In the genomic region with DNA sequence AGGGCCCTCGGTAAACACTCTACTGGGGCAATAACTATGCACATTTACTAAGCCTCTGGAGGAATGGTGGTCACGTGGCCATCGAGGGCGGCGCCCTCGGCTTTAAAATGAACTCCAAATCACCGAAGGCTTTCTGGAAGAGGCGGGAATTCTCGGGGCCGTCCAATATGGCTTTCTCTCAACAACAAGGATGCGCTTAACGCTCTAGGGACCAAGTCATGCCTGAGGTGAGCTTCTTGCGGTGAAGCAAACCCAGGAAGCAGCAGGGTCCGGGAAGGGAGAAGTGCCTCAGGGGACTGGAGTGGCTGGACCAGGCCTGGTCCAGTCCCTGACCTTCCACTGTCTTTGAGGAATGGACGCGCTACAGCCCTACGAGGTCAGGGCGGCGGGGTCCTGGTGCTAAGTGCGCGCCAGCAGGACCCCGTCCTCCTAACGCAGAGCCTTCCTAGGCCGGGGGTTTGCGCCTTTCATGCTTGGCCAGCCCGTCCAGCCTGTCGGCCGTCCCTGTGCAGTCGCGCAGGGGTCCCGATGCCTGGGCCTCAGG, we compare ENCODE assay signal across 8 mouse cellular contexts. TPM values are rescaled to one million over a fixed set of nuclear protein-coding genes. Genes with fewer than 3 reads are reported as not detected.
A peak's percentile ranks its signal among the peaks of the same experiment; 100 is the strongest.
DNase-seq lines count a peak whose midpoint lies in the region; ATAC-seq lines count a peak whose summit lies in the region.

A gene (plus strand): TSS at position 134 of the 544 bp plus-strand sequence.

- H3K4me2 ChIP-seq in hindbrain, embryonic 12.5 days (replicated peaks), result peak within 1 kb of the TSS; percentile 80
- H3K4me2 ChIP-seq in limb, embryonic 12.5 days, result peak within 1 kb of the TSS; percentile 80

- 0 out of 2 replicates have a peak, but pooled peaks cover 11% of the 10 kb centered on the region for H3K36me3 ChIP-seq in hindbrain, embryonic 12.5 days
- peaks cover 16% of the 10 kb centered on the region for H3K36me3 ChIP-seq in limb, embryonic 12.5 days

- H3K4me1 ChIP-seq in hindbrain, embryonic 12.5 days, result peaks cover 33% of the 10 kb centered on the region
- H3K4me1 ChIP-seq in limb, embryonic 12.5 days (replicated peaks), result peaks cover 27% of the 10 kb centered on the region

- H3K27ac ChIP-seq in hindbrain, embryonic 12.5 days, result peak within 1 kb of the TSS; percentile 99
- H3K27ac ChIP-seq in limb, embryonic 12.5 days, result peak within 1 kb of the TSS; percentile 99

- no peaks in the 10 kb centered on the region for H3K27me3 ChIP-seq in hindbrain, embryonic 12.5 days
- H3K27me3 ChIP-seq in limb, embryonic 12.5 days, result no peaks in the 10 kb centered on the region

- DNase-seq in layer of hippocampus, adult 18-20 months (ENCODE audit: low spot score in 2 of 2), result peak in 1 of 2 experiments; percentile 22
- DNase-seq in layer of hippocampus, adult 9-10 months (ENCODE audit: low spot score), result no peak
- peak; percentile 21 for DNase-seq in adrenal gland, postnatal 10 days
- DNase-seq in gastrocnemius, adult 18-20 months (ENCODE audit: low spot score), result peak; percentile 18
- DNase-seq in naive thymus-derived CD4-positive, alpha-beta T cell, adult 2 months (ENCODE audit: low read depth), result peak; percentile 37
- no peak for DNase-seq in urinary bladder, adult 18-20 months (ENCODE audit: low spot score in 2 of 2)

- H3K9me3 ChIP-seq in hindbrain, embryonic 12.5 days (replicated peaks), result no peaks in the 10 kb centered on the region
- H3K9me3 ChIP-seq in limb, embryonic 12.5 days, result no peaks in the 10 kb centered on the region

- peak within 1 kb of the TSS; percentile 96 for H3K9ac ChIP-seq in hindbrain, embryonic 12.5 days
- peak within 1 kb of the TSS; percentile 94 for H3K9ac ChIP-seq in limb, embryonic 12.5 days (replicated peaks)

- ATAC-seq in hindbrain, embryonic 12.5 days (ENCODE audit: low FRiP score), result no peak; the same call in 1 of the 2 replicates
- ATAC-seq in limb, embryonic 12.5 days (ENCODE audit: insufficient number of reproducible peaks, insufficient read depth, low FRiP score, low TSS enrichment, low read depth), result 0 out of 2 replicates have a peak, but pooled peaks have one; percentile 5

- H3K4me3 ChIP-seq in hindbrain, embryonic 12.5 days, result peak within 1 kb of the TSS; percentile 85
- H3K4me3 ChIP-seq in limb, embryonic 12.5 days (replicated peaks), result peak within 1 kb of the TSS; percentile 86

- 18% methylated on average over 31 of the region's 31 CpGs for WGBS in hindbrain, embryonic 12.5 days
- 19% methylated on average over 31 of the region's 31 CpGs for WGBS in limb, embryonic 12.5 days

RNA-seq across cellular contexts. Expression of the gene that starts here (rescaled TPM):
- total RNA-seq in layer of hippocampus, adult 18-20 months (2021), result 100 to 1,000 TPM; 111 to 124 TPM
- 100 to 1,000 TPM in 1 of 2 experiments, 10 to 100 TPM in 1; 99.2 to 130 TPM for total RNA-seq in adrenal gland, postnatal 10 days (2021)
- 10 to 100 TPM; 40.0 to 47.1 TPM for total RNA-seq in gastrocnemius, adult 18-20 months (2021)
- 78.7 and 81.6 TPM in 2 replicates for polyA plus RNA-seq in hindbrain, embryonic 12.5 days (2016; fragmentation: Nextera tagmentation; extraction: Ambion mirVana)
- polyA plus RNA-seq in limb, embryonic 12.5 days (2016; fragmentation: Nextera tagmentation; extraction: Ambion mirVana), result 81.3 and 91.8 TPM in 2 replicates

Comparison
In these comparisons a context has a peak if more than half of its experiments do, and no peak if none do; other contexts are left out.
1. DNase-seq: peak in adrenal gland, postnatal 10 days (single experiment), gastrocnemius, adult 18-20 months (single experiment) and naive thymus-derived CD4-positive, alpha-beta T cell, adult 2 months (single experiment); none in layer of hippocampus, adult 9-10 months (single experiment) and urinary bladder, adult 18-20 months (0 of 2).